Mouse (Mus musculus) A20 (cell line): ENCODE measurements around the gene Hirip3.
A peak's percentile ranks its signal among the peaks of the same experiment; 100 is the strongest.

Experiments used
- DNase-seq: peaks from one replicate; pipeline ENCODE4 v3.0.0-alpha.2; 2011; ENCODE audit warnings: low read depth, low spot score

The Hirip3 gene

DNA sequence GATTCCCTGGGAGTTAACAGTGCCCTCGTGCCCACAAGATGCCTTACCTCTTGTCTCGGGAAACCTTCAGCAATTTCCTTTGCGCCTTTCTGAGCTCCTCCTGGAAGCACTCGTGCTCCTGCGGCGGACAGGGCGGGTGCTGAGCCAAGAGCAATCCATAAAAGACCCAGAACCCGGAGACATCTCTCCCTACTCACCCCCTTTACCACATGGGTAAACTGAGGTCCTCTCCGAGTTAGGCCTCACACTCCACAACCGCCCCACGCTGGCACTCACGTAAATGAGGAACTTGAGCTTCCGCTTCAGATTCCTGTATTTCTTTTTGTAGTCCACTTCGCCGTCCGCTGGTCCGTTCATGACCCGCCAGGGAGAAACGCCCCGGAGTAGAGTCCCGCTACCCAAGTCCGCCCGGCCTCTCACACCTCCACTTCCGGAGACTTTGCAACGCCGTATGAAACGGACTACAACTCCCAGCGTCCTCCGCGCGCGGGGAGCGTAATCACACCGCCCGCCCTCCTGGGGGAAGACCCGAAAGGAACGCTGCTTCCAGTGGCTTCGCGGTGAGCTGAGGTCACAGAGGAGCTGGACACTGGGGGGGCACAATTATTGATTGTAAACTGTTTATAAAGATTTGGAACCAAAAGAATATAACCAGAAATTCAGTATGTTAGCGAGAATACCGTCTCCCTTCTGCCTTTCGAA lies at the start of gene Hirip3:
Gene Hirip3, plus strand, starts transcription at position 544 of the 702 bp plus-strand sequence.
- DNase-seq = peak; percentile 97

DNA sequence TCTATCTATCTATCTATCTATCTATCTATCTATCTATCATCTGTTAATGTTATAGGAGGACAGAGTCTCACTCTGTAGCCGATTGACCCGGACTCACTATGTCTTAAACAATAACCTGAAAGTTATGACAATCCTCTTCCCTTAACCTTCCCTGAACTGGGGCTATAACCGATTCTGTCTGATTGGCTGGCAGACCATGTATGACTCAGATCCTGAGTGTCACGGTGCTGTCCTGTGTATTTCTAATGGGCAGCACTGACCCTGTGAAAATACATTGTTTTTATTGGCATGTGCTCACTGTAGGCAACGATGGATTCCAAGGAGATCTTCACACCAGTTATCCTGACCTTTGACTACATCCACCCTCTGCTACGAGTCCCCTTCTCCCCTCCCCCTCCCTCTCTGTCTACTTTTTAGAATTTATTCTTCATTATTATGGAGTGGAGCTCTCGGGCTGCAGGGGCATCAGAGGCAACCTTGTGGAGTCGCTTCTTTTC lies 46.0 kb upstream of the Hirip3 start:
- DNase-seq = no peak

DNA sequence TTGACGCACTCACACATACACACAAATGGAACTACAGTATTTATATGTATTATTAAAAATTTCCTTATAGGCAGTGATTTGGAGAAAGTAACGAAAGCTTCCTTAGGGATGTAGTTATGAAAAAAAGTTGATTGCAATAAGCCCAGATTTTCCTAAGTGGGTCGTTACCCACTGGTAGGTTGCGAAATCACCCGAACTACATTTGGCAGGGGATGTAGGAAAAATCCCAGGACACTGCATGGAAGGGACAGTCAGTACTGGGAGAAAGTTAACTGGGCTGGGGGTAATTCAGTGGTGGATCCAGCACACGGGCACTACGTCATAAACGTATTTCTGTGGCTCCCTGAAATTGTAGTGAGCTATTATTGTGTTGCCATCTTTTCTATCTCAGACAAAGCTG lies 45.3 kb upstream of the Hirip3 start:
- DNase-seq = no peak

DNA sequence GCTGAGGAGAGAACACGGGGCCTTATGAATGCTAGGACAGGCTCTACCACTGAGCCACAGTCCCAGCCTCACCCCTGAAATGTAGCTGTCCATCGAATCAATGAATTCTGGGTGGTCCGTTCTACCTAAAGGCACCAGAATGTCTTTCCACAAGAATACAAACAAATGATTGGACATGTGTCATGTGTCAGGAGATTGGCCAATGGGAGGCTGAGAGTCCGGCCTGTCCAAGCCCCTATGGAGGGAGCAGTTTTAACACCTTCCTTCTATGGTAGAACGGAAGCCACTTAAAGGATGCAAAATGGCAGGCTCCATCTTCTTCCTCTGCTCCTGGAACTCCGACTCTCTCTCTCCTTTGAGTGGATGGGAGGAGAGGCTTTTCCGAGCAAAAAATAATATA lies 44.2 kb upstream of the Hirip3 start:
- DNase-seq = no peak

DNA sequence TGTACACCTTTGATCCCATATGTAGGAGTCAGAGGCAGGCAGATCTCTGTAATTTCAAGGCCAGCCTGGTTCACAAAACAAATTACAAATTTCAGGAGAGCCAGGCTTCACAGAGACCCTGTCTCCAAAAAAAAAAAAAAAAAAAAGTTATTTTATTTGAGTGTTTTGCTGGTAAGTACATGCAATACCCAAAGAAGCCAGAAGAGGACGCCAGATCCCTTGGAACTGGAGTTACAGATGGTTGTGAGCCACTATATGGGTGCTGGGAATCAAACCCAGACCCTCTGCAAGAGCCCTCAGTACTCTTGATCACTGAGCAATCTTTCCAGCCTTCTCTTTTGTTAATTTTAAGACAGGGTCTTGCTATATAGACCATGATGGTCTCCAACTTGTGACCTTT lies 43.0 kb upstream of the Hirip3 start:
- DNase-seq = no peak

DNA sequence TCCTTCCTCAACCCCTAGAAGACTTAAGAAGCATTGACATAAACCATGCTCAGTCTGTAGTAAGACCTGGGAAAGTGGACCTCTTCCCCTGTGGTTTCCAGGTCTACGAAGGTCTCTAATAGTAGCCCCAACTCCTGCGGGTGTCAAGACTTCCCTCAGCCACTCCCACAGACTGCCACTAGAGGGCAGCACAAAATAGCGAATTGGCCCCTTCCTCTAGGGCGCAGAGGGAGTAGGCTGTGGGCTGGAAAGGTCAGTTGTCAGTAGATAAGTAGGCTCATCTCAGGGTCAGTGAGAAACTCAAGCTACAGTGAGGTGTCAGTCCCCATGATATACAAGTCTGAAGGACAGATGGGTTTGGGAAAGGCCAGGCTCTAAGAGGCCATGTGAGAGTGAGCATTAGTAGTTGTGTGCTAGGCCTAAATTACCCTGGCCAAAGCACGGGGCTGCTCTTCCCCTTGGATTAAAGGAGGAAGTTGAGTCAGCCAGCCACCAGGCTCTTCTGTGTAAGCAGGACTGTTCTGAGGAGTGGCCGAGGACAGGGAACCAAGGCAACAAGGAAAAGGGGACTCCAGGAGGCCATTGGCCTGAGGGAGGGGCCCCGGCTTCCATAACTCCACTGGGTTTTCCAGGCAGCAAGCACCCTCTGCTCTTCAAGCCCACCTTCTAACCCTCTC lies 39.8 kb upstream of the Hirip3 start:
- peak; percentile 78 for DNase-seq

DNA sequence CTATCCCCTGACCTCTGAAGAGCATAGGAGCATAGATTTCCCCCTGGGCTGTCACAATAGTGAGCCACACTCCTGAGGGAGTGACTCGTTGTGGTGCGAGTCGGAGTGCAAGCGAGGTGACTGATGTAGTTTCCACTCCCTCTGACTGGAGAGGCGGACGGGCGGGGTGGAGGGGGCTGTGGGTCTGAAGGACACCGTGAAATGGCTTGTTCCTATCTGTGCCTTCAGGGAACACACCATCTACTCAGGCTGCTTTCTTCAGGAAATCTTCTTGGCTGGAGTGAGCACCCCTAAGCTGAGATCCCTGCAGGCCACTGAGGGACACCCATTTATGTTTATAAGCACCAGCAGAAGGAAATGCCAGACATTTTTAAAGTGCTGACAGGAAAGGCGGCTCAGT lies 39.0 kb upstream of the Hirip3 start:
- no peak for DNase-seq

DNA sequence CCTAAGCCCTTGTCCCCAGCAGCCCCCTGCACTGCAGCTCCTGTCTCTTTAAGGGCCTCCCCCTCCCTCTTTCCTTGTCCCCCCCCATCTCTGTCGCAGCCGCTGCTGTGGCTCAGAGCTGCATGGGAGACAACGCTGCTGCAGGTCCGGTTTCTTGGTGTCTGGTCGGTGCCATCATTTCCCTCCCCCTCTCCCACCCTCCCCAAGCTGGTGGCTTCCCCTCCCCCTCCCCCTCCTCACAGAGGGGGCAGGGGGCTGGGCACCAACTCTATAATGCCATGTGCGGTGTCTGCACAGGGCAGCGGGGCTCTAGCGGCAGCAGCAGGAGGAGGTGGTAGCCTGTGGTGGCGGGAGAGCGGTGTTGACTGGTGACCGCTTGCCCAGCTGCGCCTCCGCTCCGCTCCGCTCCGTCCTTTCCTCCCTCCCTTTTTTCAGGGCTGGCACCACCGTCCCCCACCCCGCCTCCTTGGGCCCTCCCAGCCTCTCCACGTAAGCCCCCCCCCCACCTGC lies 38.5 kb upstream of the Hirip3 start:
- no peak for DNase-seq

DNA sequence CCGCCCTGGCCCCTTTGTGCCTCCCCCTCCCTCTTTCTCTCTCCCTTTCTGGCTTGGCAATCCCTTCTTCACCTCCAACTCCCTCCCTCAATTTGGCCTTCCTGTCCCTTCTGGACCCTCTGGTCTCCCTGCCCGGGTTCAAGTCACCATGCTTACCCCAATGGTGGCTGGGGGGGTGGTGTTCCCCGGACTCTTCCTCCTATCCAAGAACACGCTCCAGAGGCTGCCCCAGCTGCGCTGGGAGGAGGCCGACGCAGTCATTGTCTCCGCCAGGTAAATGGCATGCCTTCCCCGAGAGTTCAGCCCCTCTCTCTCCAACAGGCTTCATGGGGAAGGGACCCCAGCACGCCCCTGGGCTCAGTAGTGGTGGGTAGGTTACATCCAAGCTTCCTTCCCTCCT lies 37.8 kb upstream of the Hirip3 start:
- no peak for DNase-seq

DNA sequence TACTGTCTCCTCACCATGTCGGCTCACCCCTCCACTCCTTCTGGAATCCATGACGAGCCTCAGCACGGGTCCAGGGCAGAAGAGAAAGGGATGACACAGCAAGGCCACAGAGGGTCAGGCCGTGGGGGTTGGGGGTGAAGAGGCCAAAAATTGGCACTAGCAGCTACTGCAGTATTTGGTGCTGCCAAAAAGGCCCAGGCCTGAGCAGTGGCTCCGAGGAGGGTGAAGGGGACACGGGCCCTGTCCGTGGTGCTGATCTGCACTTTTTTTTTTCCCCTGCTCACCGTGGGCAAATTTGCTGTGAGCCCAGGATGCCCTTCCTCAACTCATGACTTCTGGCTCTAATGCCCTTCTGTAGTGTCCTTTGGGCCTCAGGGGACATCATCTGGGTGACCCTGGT lies 36.4 kb upstream of the Hirip3 start:
- no peak for DNase-seq

DNA sequence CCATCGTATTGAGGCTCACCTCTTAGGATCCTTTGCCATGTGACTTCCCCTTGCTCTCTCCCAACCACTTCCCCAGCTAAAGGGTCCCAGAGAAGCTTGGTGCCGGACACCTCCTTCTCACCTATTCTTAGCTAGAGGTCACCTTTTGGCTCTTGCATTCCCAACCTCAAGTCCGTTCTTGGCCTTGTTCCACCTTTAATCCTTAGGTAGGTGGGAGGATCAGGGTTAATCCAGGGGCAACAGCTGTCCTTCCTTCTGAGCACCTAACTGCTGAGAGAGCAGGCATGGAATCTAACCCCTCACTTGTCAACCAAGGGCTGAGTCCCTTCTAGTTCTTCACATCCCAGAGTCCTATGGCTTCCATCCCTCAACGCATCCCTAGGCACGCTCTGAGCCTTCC lies 35.8 kb upstream of the Hirip3 start:
- DNase-seq = no peak

DNA sequence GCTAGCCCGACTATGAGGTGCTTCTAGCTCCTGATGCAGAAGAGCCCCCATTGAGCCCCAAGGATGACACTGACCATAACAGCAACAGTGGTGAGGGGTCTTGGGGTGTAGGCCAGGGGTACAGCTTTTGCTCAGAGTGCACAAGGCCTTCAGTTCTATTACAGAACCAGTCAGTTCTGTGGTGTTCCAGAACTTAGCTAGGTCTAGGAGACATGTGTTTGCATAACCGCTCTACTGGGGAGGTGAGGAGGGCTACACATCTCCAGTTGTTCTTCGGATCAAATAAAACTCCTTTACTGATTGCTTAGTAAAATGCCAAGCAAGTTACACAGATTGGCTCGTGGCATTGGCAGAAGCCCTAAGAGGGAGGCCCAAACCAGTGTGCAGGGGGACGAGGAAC lies 30.2 kb upstream of the Hirip3 start, which contains the start of gene 4930451I11Rik:
Gene 4930451I11Rik, minus strand, starts transcription at position 101 of the 400 bp plus-strand sequence.
- no peak for DNase-seq

DNA sequence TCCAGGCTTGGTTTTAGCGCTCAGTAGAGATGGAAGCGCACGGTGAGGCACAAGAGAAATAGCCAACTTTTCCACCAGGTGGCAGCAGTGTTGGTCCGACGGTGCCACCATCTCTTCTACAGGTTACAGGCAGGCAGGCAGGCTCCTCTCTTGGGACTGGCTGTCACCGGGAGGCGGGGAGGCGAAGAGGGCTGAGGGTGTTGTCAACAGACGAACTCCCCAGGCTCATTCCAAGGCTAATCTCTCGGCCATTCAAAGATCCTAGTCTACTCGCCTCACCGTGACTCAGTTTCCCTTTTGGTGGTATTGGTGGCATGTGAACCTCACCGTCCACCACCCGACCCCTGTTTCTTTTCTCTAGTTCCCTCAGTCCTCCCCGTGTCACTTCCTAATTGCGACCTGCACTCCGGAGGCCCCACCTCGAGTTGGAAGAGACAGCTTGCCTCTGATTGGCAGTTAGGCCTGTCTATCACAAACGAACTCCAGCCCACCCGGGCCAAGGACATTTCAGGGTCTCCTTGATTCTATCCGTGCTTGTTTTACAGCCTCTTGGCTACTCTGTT lies 29.7 kb upstream of the Hirip3 start:
- DNase-seq = peak; percentile 95

DNA sequence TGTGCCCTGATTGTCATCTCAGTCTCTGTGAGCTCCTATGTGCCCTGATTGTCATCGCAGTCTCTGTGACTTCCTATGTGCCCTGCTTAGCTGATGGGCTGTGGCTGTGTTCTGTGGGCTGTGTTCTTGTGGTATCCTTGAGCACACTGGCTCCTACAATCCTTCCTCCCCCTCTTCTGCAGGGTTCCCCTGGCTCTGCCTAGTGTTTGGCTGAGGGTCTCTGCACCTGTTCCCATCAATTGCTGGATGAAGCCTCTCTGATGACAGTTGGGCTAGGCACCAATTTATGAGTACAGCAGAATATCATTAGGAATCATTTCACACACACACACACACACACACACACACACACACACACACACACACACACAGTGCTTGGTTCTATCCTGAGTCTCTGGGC lies 28.5 kb upstream of the Hirip3 start:
- no peak for DNase-seq

DNA sequence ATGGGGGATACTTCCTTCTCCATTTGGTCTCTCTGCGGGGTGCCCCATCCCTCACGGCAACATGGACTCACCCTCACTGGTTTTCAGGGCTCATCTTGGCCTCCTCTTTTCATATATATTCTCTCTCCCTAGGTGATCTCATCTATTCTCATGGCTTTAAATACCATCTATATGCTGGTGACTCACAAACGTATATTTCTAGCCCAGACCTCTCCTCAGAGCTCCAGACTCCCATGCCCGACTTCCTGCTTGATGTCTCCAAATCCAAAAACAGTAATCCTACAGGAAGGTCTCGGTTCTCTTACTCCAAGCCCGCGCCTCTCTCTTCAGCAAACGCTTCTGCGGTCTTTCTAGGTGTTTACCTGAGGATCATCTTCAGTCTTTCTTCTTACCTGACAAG lies 18.5 kb upstream of the Hirip3 start:
- no peak for DNase-seq

DNA sequence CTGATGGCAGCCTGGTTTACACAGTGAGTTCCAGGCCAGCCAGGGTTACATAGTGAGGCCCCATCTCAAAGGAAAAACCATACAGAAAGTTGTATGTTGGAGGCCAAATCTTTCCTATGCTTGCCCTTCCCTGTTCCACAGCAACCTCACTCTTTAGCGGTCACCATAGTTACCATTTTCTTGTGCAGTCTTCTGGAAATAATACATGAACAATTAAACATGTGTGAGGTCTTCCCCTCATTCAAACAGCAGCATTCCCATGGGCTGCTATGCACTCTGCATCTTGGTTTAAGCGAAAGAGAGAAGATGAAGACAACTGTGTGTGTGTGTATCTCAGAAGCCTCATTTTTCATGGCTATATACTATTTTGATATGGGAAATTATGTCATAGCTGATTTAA lies 16.3 kb upstream of the Hirip3 start:
- no peak for DNase-seq

DNA sequence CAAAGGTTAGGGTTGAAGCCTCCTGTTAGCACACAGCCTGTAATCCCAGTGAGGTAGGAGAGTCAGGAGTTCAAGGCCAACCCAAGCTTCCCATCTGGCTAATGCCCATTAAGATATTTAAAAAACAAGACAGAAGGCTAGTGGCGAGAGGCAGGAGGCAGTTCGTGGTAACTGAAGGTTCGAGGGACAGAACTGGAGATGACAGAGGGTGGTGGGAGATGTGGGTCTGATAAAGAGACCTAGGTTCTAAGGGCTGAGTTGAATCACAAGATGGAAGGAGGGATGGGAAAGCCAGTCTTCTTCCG lies 14.7 kb upstream of the Hirip3 start, which contains the start of gene Doc2a:
Gene Doc2a, plus strand, starts transcription at position 301 of the 305 bp plus-strand sequence.
- DNase-seq = no peak

DNA sequence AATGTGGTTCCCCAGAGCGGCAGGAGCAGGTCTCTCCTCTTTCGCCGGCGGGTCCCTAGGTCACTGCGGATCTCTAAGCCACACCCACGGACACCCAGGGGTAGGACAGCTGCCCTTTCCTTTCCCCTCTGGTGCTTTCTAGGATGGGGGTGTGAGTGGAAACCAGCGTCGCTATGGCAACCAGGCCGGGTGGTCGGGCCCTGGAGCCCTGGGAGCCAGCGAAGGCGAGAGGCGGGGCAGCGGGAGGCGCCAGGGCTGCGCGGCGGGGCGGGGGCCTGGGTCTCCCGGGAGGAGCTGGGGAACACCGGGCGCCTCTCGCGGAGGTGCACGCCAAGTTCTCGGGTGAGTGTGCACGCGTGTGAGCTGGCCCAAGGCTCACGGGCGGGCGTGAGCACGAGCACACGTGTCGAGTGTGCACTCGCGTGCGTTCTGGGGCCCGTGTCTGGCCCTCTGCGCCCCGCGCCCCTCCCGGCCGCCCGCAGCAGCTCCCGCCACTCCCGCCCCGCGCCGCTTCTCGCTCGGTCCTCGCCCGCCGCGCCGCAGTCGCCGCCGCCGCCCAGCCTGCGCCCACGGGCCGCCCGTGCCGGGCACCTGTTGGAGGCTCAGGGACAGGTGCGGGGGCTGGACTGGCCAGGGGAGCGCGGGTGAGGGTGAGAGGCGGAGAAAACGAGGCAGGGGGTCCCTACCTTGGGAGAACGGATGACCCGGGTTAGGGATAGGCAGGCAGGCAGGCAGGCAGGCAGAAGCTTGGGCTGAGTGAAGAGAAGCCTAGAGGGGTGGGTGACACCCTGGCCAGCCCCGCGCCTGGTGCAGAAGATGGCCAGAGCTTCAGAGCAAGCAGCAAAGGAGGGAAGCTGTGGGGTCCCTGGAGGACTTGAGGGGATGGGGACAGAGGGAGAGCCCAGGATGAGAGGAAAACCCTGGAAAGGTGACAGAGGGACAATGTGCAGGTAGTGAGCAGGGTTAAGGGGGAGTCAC lies 14.1 kb upstream of the Hirip3 start:
- DNase-seq = no peak

DNA sequence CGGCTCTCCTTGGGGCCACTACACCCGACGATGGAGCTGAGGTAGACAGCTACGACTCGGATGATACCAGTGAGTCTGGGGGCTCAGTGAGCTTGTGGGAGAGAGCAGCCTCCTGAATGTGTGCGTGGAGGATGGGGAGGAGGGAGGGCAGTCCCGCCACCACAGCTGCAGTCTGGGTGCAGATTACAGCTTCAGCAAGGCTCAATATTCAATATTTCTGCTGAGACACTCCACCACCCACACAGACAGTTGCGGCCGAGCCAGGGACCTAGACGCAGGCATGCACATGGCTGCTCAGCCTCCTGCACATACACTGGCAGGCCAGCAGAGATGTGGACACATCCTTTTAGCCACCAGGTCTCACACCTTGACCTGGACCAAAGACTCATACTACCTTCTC lies 13.0 kb upstream of the Hirip3 start:
- DNase-seq = no peak

DNA sequence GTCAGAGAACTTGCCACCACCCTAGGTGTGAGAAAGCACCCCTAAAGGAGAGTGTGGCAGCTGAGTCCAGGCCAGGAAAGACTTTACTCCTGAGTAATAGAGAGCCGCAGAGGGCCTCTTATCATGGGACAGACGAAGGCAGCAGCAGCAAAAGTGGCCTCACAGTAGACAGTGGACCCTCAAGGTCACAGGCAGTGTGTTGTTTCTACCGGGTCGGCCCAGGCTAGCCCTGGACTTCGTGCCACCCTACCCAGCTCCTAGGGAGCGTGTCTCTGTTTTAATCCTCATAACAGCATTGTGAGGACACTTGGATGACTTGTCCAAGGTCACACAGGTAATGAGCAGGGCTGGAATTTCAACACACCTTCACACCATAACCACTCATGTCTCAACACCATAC lies 11.6 kb upstream of the Hirip3 start:
- DNase-seq = no peak

DNA sequence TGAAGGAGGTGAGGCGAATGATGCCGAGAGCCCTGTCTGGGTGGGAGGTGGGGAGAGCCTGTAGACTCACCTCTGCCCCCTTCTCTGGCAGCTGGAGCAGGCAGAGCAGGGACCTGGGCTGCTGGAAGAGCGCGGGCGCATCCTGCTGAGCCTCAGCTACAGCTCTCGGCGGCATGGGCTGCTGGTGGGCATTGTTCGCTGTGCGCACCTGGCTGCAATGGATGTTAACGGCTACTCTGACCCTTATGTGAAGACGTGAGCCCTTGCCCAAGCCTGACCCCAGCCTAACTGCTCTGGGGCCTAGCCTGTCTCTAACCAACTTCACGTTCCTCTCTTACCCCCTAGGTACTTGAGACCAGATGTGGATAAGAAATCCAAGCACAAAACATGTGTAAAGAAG lies 10.6 kb upstream of the Hirip3 start:
- no peak for DNase-seq

DNA sequence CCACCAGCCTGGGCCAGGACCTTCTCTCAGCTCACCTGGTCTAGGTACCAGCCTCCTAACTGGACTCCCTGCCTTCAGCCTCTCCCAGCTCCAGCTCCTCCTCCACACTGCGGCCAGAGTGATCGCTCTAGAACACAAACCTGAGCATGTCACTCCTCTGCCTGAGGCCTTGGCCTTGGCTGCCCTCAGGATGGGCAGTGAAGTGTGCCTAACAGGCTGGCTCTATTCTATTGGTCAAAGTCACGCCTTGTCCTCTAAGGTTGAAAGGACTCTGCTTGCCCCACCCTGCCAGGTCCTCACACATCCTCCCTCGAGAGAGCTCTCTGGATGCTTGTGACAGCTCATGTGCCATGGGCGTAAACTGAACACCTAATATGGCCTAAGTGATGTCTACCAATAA lies 8.3 kb upstream of the Hirip3 start:
- no peak for DNase-seq
